Mouse (Mus musculus): ENCODE measurements around the gene Atp8b5. TPM values are rescaled to one million over a fixed set of nuclear protein-coding genes. Genes with fewer than 3 reads are reported as not detected.
A peak's percentile ranks its signal among the peaks of the same experiment; 100 is the strongest.

The Atp8b5 gene
- polyA plus RNA-seq, 1 experiment from 2014 or later = 0.18 TPM

DNA sequence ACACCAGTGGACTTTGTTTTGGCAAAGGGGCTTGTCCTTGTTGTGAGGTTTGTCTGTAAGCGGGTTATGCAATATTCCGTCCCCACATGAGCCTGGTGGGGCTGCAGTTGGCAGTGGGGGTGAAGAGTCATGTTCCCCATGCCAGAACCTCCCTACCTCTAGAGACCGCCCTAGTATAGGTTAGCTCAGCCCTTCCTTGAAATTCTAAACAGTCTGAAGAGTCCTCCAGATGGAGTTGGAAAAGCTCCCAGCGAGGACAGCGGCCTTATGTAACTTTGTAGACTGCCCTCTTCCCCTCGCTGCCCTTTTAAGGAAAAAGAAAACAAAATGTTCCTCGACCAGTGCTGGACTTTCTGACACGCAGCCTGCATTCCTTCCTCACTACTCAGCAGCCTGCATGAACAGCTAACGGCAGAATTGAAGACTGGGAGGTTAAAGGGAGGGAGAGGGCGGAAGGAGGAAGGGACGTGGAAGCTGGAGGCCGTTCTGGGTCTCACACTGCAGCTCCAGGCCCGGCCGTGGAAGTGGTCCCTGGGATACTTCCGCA lies 127.5 kb downstream of the Atp8b5 start:
- Histone ChIP-seq H3K36me3 (no peaks in the 10 kb centered on the region), H3K9me3 (no peaks in the 10 kb centered on the region), H3K27ac (peak overlapping the region; percentile 70), H3K4me1 (replicated peaks) (peaks cover 40% of the 10 kb centered on the region), H3K4me3 (no peak overlapping the region), H3K27me3 (ENCODE audit: insufficient read depth, poor library complexity, severe bottlenecking) (no peaks in the 10 kb centered on the region)
- DNase-seq (ENCODE audit: low spot score) = peak; percentile 38
- 62% methylated on average over 15 of the region's 15 CpGs for WGBS

DNA sequence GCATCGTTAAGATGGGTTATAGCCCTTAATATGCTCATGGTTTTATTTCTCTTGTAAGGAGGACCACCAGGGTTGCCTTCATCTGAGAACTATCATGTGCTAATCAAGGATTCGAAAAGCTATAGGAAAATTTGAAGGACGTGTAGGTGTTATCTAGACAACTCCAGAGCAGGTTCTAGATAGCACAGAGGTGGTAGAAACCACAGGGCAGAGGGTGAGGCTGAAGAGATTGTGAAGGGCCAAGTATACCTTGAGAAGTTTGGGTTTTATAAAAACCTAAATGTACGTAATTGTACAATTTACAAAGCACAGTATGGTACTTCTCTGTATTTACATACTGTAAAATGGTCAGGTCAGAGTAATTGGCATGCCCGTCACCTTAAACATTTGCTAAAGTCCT lies 128.2 kb downstream of the Atp8b5 start:
- 92% methylated on average over 5 of the region's 5 CpGs for WGBS
- H3K27ac ChIP-seq = peak overlapping the region; percentile 70; the same call in 1 of the 2 replicates

DNA sequence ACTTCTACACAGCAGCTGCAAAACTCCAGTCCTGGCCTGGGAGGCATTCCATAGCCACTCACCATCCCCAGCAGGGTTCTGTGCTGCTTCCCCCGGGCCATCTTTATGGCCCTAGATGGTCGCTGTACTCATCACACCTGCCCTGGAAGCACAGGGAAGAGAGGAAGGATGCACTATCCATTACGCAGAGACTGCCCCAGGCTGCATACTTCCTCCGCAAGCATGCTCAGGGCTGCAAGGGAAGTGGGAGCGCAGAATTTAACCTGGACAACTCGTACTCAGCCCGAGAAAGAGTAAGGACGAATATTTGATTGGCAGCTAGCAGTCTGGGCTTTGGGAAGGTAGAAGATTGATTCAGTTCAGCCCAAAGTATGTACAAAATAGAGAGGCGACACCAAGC lies 128.9 kb downstream of the Atp8b5 start:
- 76% methylated on average over 9 of the region's 9 CpGs for WGBS
- no peak overlapping the region for H3K4me3 ChIP-seq
- no peak for DNase-seq (ENCODE audit: low spot score)
- H3K27ac ChIP-seq = no peak overlapping the region
- peaks cover 48% of the 10 kb centered on the region for H3K4me1 ChIP-seq (replicated peaks)
- H3K9me3 ChIP-seq = no peaks in the 10 kb centered on the region
- no peaks in the 10 kb centered on the region for H3K36me3 ChIP-seq
- no peaks in the 10 kb centered on the region for H3K27me3 ChIP-seq (ENCODE audit: insufficient read depth, poor library complexity, severe bottlenecking)

More for the DNA sequence above, 128.2 kb downstream of the Atp8b5 start:
- Histone ChIP-seq H3K4me3 (no peak overlapping the region), H3K27me3 (ENCODE audit: insufficient read depth, poor library complexity, severe bottlenecking) (no peaks in the 10 kb centered on the region), H3K9me3 (no peaks in the 10 kb centered on the region), H3K4me1 (replicated peaks) (peaks cover 43% of the 10 kb centered on the region), H3K36me3 (no peaks in the 10 kb centered on the region)
- DNase-seq (ENCODE audit: low spot score) = no peak

DNA sequence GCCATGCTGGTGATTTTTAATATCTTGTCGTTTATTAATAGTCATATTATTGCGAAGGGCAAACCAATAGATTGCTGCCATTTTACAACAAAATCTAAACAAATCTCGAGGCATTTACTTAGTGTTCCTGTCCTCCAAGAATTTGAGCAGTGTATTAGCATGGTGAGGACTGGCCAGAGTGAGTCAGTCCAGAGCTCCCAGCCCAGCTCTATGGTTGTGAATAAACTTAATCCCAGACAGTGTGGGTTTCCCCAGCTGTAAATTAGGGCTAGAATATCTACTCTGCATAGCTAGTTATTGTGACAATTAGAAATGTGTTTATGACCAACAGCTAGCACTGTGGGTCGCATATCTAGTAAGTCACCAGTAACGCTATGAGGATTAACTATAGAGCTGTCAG lies 129.4 kb downstream of the Atp8b5 start:
- Histone ChIP-seq H3K4me1 (replicated peaks) (peaks cover 53% of the 10 kb centered on the region), H3K9me3 (no peaks in the 10 kb centered on the region), H3K36me3 (no peaks in the 10 kb centered on the region), H3K27me3 (ENCODE audit: insufficient read depth, poor library complexity, severe bottlenecking) (no peaks in the 10 kb centered on the region), H3K27ac (no peak overlapping the region), H3K4me3 (no peak overlapping the region)
- WGBS = 89% methylated on average over 5 of the region's 5 CpGs
- DNase-seq (ENCODE audit: low spot score) = no peak

DNA sequence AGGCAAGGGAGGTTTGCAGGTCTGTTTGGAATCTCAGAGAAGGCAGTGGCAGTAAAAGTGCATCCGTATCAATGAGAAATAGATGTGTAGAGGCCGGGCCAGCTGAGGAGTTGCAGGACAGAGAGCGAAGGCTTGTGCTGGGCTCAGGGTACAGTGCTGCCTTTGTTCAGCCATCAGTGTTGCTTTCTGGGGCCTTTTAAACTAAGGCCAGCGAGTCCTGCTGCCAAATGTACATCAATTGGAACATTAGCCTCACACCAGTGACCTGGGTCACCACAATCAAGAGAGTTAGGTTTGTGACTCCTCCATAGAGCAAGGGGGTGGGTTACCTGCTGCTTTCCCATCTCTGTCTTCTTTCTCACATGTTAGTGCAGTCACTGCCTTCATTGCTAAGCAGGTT lies 131.1 kb downstream of the Atp8b5 start:
- DNase-seq (ENCODE audit: low spot score) = no peak
- H3K4me1 ChIP-seq (replicated peaks) = peaks cover 49% of the 10 kb centered on the region
- H3K4me3 ChIP-seq = no peak overlapping the region
- no peaks in the 10 kb centered on the region for H3K36me3 ChIP-seq
- WGBS = 75% methylated on average over 4 of the region's 4 CpGs
- H3K27me3 ChIP-seq (ENCODE audit: insufficient read depth, poor library complexity, severe bottlenecking) = no peaks in the 10 kb centered on the region
- 0 out of 2 replicates have a peak overlapping the region, but pooled peaks have one; percentile 3 for H3K27ac ChIP-seq
- H3K9me3 ChIP-seq = no peaks in the 10 kb centered on the region

DNA sequence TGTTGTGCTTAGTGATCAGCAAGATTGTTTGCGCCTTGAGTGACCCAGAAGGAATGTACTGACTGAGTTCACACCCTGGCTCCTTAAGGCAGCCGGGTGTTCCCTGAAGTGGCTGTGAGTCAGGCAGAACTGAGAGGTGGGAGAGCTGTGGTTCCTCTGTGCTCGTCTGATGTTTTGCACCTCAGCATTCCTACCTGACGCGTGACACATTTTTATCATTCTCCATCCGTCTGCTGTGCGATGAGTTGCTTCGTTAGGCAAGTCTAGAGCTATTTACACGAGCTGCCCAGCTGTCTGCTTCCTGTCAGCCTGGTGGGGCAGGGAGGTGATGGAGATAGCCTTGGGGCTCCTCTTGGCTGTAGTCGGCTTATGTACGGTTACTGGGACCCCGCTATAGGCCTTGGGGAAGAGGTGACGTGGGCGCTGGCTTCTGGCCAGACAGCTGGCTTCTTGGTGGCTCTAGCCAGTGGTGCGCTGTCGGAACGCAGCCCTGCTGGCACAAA lies 131.9 kb downstream of the Atp8b5 start:
- Histone ChIP-seq H3K27me3 (ENCODE audit: insufficient read depth, poor library complexity, severe bottlenecking) (no peaks in the 10 kb centered on the region), H3K36me3 (no peaks in the 10 kb centered on the region), H3K27ac (peak overlapping the region; percentile 66; the same call in 1 of the 2 replicates), H3K9me3 (no peaks in the 10 kb centered on the region), H3K4me3 (no peak overlapping the region), H3K4me1 (replicated peaks) (peaks cover 47% of the 10 kb centered on the region)
- WGBS = 74% methylated on average over 17 of the region's 17 CpGs
- DNase-seq (ENCODE audit: low spot score) = no peak

DNA sequence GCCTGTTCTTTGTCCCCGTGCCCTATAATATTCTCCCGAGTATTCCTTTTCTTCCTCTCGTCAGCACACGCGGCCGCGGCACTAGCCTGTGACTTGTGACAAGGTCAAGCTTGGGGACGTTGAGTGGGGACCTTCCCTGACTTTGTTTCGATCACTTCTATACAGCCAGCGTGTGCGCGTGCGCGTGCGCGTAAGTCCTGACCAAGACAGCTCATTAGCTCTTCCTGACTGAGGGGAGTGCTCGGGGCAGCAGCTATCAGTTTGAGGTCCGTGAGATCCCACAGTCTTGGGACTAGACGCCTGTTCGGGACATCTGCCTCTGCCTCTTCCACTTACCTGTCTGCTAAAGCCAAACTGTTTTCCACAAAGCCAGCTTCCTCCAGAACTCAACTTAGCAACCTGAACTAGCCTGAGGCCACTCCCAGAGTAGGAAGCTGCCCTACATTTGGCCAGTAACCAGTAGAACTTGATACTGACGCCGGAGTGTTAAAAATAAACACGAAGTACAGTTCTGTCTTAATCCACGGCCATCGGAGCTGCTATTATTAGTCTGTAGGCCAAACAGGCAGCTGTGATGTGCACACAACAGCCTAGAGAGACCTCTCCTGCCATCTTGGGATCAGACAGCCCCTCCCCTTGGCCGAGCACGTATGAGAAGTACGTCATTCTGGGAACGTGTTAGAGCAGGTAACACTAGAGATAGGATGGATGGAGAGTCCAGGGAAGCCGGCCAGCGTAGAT lies 132.6 kb downstream of the Atp8b5 start:
- no peaks in the 10 kb centered on the region for H3K9me3 ChIP-seq
- 85% methylated on average over 31 of the region's 31 CpGs for WGBS
- H3K27ac ChIP-seq = peak overlapping the region; percentile 66; the same call in 1 of the 2 replicates
- H3K27me3 ChIP-seq (ENCODE audit: insufficient read depth, poor library complexity, severe bottlenecking) = no peaks in the 10 kb centered on the region
- H3K4me3 ChIP-seq = no peak overlapping the region
- peaks cover 41% of the 10 kb centered on the region for H3K4me1 ChIP-seq (replicated peaks)
- no peak for DNase-seq (ENCODE audit: low spot score)
- H3K36me3 ChIP-seq = no peaks in the 10 kb centered on the region

DNA sequence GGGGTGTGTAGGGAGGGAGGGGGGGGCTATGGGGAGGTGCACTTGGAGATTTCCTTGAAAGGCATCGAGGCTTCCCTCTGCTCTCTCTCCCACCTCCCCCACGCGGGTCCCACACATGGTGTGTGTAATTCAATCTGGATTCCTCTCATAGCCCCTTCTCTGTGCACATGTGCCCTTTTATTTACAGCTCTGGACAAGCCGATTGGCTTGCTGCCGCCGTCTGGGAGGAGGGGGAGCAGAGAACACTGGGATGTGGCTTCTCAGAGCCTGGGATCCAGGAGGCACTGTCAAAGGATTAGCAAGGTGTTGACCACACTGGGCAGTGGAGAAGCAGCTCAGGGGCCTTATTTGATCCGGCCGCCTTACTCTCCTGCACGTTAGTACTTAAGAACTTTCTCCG lies 134.0 kb downstream of the Atp8b5 start:
- Histone ChIP-seq H3K36me3 (no peaks in the 10 kb centered on the region), H3K4me1 (replicated peaks) (peaks cover 47% of the 10 kb centered on the region), H3K9me3 (no peaks in the 10 kb centered on the region), H3K27me3 (ENCODE audit: insufficient read depth, poor library complexity, severe bottlenecking) (no peaks in the 10 kb centered on the region), H3K4me3 (no peak overlapping the region), H3K27ac (peak overlapping the region; percentile 59)
- 39% methylated on average over 10 of the region's 10 CpGs for WGBS
- peak; percentile 54 for DNase-seq (ENCODE audit: low spot score)

DNA sequence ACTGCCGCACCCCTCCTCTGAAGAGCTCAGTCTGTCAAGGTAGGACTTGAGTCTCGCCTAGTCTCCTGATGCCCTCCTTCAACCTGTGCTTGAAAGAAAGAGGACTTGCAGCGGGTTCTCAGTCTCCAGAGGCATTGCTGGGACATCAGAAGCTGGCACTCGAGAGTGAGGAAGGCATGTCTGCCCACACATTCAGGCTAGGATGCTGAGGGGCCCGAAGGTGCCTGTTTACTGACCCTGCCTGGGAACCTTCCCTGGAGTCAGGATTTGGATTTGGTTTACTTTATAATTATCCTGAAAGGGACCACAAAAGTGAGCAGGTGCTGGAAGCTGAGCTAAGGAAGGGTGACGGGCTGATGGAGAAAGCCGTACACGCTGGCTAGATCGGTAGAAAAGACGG lies 134.5 kb downstream of the Atp8b5 start:
- Histone ChIP-seq H3K4me1 (replicated peaks) (peaks cover 52% of the 10 kb centered on the region), H3K9me3 (no peaks in the 10 kb centered on the region), H3K36me3 (no peaks in the 10 kb centered on the region), H3K27ac (peak overlapping the region; percentile 59; the same call in 1 of the 2 replicates), H3K27me3 (ENCODE audit: insufficient read depth, poor library complexity, severe bottlenecking) (no peaks in the 10 kb centered on the region), H3K4me3 (no peak overlapping the region)
- WGBS = 88% methylated on average over 10 of the region's 10 CpGs
- no peak for DNase-seq (ENCODE audit: low spot score)

DNA sequence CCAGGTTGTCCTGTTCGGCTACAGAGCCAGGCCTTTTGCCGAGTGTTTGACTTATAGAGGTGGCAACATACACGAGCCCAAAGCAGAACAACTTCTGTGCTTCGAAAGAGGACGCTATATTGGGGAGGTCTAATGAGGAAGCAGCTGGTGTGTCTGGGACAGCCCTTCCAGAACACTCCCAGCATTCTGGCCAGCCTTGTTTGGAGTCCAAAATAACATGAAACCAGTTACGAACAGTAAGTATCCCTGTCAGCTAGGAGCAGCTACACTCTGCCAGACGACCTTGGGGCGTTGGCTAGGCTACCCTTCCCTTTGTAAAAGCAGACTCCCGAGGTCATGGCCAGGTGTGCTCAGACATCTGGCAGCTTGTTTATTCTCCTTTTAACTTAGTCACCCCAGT lies 135.3 kb downstream of the Atp8b5 start:
- 89% methylated on average over 9 of the region's 9 CpGs for WGBS
- Histone ChIP-seq H3K4me1 (replicated peaks) (peaks cover 59% of the 10 kb centered on the region), H3K27me3 (ENCODE audit: insufficient read depth, poor library complexity, severe bottlenecking) (no peaks in the 10 kb centered on the region), H3K36me3 (no peaks in the 10 kb centered on the region), H3K27ac (no peak overlapping the region), H3K9me3 (no peaks in the 10 kb centered on the region), H3K4me3 (no peak overlapping the region)
- no peak for DNase-seq (ENCODE audit: low spot score)

DNA sequence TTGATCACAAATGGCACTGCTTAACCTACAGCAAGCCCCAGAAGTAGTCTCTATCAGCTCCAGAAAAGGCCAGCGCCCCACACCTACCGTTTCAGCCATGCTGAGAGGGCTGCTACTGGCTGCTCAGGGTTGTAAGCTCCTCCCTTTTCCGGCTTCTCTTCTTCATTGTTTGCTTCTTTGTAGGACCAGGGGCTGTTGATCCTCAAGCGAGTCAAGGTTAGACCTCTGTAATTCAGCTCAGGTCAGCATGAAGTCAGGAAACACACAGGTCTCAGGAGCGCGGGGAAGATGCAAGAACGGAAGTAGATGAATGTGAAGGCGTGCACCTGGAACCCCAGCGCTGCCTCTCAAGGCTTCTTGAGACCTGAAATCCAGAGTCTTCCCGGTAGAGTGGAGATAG lies 137.7 kb downstream of the Atp8b5 start:
- Histone ChIP-seq H3K36me3 (no peaks in the 10 kb centered on the region), H3K27ac (peak overlapping the region; percentile 91; the same call in 1 of the 2 replicates), H3K4me1 (replicated peaks) (peaks cover 50% of the 10 kb centered on the region), H3K9me3 (no peaks in the 10 kb centered on the region), H3K4me3 (no peak overlapping the region), H3K27me3 (ENCODE audit: insufficient read depth, poor library complexity, severe bottlenecking) (no peaks in the 10 kb centered on the region)
- no peak for DNase-seq (ENCODE audit: low spot score)
- WGBS = 89% methylated on average over 10 of the region's 10 CpGs

DNA sequence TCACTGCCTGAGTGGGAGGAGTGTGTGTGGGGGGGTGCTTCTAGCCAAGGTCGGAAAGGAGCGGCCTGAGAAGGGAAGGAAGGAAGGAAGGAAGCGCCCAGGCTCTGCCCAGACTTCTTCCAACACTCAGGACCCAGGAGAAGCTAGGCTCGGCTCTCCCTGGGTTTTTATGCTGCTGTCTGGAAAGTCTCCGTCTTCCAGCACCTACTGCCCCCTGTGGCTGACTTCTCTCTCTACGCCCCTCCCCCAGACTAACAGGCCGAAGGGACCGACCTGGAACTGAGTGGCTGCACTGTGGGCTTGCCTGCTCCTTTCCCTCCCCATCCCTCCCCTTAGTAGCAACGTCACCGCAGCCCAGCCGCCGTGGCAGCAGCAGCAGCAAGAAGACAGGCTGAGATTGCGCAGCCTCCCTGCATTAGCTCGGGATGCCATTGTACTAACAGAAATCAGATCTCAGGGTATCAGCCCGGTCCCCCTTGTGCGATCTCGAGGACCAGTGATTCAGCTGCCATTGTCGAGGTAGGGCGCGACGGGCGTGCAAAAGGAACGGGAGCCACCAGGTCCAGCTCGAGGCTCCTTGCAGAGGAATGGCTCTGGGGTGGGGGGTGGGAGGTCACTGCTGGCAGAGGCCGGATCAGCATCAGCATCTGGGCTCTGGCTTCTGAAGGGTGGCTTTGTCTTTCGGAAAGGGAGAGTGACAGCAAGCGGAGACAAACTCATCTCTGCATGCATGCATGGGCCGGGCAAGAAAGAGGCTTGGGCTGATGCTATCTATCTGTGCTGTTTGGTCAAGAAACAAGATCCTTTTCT lies 139.4 kb downstream of the Atp8b5 start:
- DNase-seq (ENCODE audit: low spot score) = peak; percentile 88
- Histone ChIP-seq H3K4me1 (replicated peaks) (peaks cover 34% of the 10 kb centered on the region), H3K27ac (peak overlapping the region; percentile 91), H3K27me3 (ENCODE audit: insufficient read depth, poor library complexity, severe bottlenecking) (no peaks in the 10 kb centered on the region), H3K36me3 (no peaks in the 10 kb centered on the region), H3K4me3 (peak overlapping the region; percentile 58), H3K9me3 (no peaks in the 10 kb centered on the region)
- WGBS = under 1% methylated on average over 28 of the region's 28 CpGs
